Mouse (Mus musculus): ENCODE data around the gene Gm21663.
"Not testable (repeated sequence)": the region's sequence is repeated elsewhere in the genome, so short reads cannot be mapped to it uniquely, and the experiment has no call there.

Gene Gm21663

DNA sequence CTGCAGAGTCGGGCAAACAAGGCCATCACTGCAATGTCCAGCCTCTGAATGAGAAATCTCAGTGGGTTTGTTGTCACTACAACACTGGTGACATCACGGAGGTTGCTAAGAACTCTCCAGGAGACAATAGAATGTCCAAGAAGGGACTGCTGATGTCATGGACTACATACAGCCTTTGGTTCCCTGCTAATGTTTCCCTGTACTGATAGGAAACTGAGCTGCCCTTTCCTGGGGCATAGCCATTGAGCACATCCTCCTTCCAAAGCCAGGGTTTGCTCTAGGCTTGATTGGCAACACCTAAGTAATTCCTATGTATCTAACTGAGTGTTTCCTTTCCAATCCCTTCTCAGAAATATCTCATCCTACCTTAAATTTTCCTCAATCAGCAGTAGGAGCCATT, at the start of gene Gm21663:
TSS of gene Gm21663 (minus strand) at position 101 of the 400 bp plus-strand sequence.
- not testable (repeated sequence) for DNase-seq (ENCODE audit: inconsistent age in 2 of 2, low spot score in 1 of 2)

DNA sequence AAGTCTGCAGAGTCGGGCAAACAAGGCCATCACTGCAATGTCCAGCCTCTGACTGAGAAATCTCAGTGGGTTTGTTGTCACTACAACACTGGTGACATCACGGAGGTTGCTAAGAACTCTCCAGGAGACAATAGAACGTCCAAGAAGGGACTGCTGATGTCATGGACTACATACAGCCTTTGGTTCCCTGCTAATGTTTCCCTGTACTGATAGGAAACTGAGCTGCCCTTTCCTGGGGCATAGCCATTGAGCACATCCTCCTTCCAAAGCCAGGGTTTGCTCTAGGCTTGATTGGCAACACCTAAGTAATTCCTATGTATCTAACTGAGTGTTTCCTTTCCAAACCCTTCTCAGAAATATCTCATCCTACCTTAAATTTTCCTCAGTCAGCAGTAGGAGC, 46.4 kb upstream of the Gm21663 start, which contains the start of gene Gm21698:
TSS of gene Gm21698 (minus strand) at position 101 of the 400 bp plus-strand sequence.
- not testable (repeated sequence) for DNase-seq (ENCODE audit: inconsistent age in 2 of 2, low spot score in 1 of 2)

DNA sequence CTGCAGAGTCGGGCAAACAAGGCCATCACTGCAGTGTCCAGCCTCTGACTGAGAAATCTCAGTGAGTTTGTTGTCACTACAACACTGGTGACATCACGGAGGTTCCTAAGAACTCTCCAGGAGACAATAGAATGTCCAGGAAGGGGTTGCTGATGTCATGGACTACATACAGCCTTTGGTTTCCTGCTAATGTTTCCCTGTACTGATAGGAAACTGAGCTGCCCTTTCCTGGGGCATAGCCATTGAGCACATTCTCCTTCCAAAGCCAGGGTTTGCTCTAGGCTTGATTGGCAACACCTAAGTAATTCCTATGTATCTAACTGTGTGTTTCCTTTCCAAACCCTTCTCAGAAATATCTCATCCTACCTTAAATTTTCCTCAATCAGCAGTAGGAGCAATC, 30.4 kb upstream of the Gm21663 start, which contains the start of gene Gm21680:
TSS of gene Gm21680 (minus strand) at position 101 of the 400 bp plus-strand sequence.
- not testable (repeated sequence) for DNase-seq (ENCODE audit: inconsistent age in 2 of 2, low spot score in 1 of 2)

DNA sequence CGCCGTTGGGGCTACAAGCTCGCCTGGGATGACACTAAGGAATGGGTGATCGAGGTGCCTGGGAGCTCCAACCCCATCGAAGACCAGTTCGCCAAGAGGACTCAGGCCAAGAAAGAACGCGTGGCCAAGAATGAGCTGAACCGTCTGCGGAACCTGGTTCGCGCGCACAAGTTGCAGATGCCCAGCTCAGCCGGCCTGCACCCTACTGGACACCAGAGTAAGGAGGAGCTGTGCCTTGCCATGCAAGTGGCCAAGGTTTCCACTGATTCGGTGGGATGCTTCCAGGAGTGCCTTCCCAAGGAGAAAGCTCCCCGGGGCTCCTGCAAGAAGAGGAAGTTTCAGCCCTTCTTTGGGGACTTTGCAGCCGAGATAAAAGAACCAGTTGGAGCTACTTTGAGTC, 14.9 kb upstream of the Gm21663 start:
- DNase-seq (ENCODE audit: inconsistent age in 2 of 2, low spot score in 1 of 2): peak in 1 of 2 experiments; percentile 24

DNA sequence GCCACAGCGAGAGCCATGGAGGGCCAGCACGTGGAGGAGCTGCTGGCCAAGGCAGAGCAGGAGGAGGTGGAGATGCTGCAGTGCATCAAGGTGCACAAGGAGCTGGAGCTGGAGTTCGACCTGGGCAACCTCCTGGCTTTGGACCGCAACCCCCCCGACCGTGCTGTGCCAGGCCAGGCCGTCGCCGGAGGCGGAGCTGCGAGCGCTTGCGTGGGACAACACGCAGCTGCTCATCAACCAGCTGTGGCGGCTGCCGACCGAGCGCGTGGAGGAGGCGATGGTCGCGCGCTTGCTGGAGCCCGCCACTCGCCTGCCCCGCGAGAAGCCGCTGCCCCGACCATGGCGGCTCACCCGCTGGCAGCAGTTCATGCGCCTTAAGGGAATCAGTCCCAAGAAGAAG, 14.4 kb upstream of the Gm21663 start:
- peak in 1 of 2 experiments; percentile 22 for DNase-seq (ENCODE audit: inconsistent age in 2 of 2, low spot score in 1 of 2)

DNA sequence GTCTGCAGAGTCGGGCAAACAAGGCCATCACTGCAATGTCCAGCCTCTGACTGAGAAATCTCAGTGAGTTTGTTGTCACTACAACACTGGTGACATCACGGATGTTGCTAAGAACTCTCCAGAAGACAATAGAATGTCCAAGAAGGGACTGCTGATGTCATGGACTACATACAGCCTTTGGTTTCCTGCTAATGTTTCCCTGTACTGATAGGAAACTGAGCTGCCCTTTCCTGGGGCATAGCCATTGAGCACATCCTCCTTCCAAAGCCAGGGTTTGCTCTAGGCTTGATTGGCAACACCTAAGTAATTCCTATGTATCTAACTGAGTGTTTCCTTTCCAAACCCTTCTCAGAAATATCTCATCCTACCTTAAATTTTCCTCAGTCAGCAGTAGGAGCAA, 12.1 kb upstream of the Gm21663 start, which contains the start of gene Gm21671:
TSS of gene Gm21671 (minus strand) at position 101 of the 400 bp plus-strand sequence.
- not testable (repeated sequence) for DNase-seq (ENCODE audit: inconsistent age in 2 of 2, low spot score in 1 of 2)

DNA sequence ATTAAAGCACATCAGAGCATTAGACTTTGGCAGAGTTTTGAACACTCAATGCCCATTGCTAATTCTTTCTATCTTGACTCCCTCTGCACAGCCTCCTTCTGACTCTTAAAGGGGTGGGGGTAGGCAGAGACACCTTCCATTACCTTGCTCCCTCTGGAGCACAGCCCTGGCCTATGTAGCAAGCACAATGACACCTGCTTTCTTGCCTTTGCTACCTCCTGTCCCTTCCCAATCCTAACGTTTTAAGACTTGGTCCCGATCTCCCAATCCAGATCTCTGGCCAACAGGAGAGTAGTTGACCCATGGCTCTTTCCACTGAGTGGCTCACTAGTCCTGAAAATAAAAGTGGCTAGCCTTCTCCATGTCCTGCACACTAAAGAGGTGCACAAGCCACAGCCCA, 3.2 kb upstream of the Gm21663 start:
- DNase-seq (ENCODE audit: inconsistent age in 2 of 2, low spot score in 1 of 2): not testable (repeated sequence)

DNA sequence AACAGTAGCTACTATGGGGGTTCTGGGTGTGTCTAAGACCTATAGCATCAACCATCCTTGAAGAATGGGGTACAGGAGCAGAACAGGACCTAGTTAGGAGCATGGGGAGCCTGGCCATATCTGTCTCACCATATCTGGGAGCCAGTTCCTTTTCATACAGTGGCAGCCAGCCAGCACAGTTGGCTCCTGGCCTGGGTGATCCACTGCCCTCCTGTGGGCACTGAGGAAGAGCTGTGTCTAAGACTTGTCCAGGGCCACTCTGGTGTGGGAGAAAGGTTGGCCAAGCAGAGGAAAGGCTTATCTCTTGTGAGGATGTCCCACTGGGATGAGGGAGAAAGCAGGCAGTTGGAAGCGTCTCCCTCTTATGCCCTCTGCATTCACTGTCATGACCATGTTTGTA, 50.9 kb downstream of the Gm21663 start:
- DNase-seq (ENCODE audit: inconsistent age in 2 of 2, low spot score in 1 of 2): peak; percentile 67 to 89

DNA sequence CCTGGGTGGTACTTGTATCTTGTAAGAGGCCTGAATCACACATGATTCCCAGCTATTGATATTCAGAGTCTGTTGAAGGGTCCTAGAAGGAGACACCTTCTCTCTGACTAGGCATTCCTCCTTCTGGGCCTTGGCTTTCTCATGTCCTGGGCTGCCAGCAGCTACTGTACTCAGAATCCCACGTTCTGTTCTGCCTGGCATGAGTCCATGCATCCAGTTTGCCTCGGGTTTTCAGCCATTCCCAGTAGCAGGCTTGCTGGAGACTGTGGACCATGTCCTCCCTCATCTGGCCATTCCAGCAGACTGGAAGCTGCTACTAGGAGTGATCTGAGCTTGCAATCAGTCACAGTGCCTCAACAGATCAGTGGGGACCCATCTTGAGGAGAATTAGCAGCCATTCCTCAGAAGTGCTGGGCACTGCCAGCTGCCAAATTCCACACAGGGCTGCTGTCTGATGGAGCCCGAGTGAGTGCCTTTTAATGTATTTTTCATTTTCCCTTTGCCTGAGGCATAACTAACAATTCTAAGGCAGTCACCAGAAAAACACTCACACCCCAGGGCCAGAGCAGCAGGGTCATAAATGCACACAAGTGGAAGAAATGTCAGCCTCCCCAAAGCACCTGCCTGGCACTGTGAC, 52.3 kb downstream of the Gm21663 start:
- DNase-seq (ENCODE audit: inconsistent age in 2 of 2, low spot score in 1 of 2): no peak

DNA sequence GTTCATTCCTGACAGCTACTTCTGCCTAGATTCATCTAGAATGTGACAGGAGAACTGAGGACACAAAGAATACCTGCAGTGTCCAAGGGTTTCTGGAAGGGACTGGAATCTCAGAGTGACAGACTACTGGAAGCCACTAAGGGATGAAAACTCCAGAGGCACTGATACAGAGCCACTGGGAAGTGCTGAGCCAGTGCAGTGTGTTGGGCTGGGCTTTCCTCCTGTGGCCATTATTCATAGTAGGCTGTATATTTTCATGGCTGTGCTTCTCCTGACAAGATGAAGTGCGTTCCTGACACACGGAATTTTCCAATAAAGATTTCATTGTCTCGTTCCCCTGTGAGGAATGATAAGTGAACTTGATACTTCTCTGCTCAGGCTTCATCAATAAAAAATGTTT, 55.5 kb downstream of the Gm21663 start:
- DNase-seq (ENCODE audit: inconsistent age in 2 of 2, low spot score in 1 of 2): no peak
